Mouse (Mus musculus): ENCODE data around the gene Irf3. TPM values are rescaled to one million over a fixed set of nuclear protein-coding genes. Genes with fewer than 3 reads are reported as not detected.
A peak's percentile ranks its signal among the peaks of the same experiment; 100 is the strongest.

The Irf3 gene
- polyA plus RNA-seq, 2 experiments, result 32.1 to 41.0 TPM

DNA sequence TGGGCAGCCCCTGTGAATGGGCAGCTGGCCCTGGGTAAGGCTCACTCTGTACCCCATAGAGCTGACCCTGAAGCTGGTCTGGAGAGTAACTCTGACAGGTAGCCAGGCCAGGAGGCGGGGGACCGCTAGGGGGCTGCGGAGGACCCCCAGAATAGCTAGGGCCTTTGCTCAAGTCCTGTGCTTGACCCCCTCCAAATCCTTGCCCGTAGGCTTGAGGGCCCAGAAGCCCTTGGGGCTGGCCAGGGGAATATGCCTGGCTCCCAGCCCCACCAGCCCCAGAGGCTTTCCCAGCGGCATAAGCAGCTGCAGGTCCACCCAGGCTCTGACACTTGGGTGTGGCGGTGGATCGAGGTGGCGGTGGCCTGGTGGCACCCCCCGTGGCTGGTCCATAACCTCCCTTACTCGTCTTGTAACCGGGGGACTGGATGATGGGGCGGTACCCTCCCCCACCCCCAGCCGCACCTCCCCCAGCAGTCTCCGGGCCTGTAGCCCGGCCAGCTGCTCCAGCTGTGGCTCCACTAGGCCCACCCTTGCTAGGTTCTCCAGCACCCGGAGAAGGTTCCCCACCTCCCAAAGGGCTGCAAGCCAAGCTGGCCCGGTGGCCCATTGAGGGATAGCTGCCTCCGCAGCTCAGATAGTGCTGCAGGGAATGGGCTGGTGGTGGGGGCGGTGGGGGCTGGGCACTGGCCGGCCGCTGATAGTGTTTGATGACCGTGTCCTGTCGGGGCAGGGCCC lies 51.6 kb downstream of the Irf3 start:
- H3K4me1 ChIP-seq (replicated peaks; ENCODE audit: control insufficient read depth in 2 of 2, insufficient read depth in 2 of 2, low read length in 1 of 2), result peaks cover 9 to 14% of the 10 kb centered on the region in 2 experiments
- DNase-seq (ENCODE audit: low read depth in 3 of 3, low spot score in 3 of 3) (no peak), ATAC-seq (ENCODE audit: insufficient read depth) (no peak)
- H3K9ac ChIP-seq (replicated peaks), result no peak overlapping the region
- no peak overlapping the region for H3K4me2 ChIP-seq (ENCODE audit: low read depth)
- no peak overlapping the region for H3K27ac ChIP-seq
- no peak for TF ChIP-seq EP300 (IDR thresholded peaks at IDR 0.05; ENCODE audit: low read depth)
- TF ChIP-seq CTCF (IDR thresholded peaks at IDR 0.05; ENCODE audit: low read depth), result no peak
- H3K4me3 ChIP-seq (ENCODE audit: insufficient read depth in 1 of 2, low read depth in 2 of 2, low read length in 2 of 2), result no peak overlapping the region
- no peaks in the 10 kb centered on the region for H3K9me3 ChIP-seq (ENCODE audit: control insufficient read depth, low read length)
- peaks cover 16% of the 10 kb centered on the region for H3K36me3 ChIP-seq (replicated peaks; ENCODE audit: control insufficient read depth, insufficient read depth, low read depth)
- no peaks in the 10 kb centered on the region for H3K27me3 ChIP-seq (ENCODE audit: control insufficient read depth, insufficient read depth, low read length)
- 82% methylated on average over 23 of the region's 23 CpGs for WGBS (ENCODE audit: insufficient replicate concordance)

- TF ChIP-seq EP300 (IDR thresholded peaks at IDR 0.05; ENCODE audit: low read depth) (no peak), CTCF (IDR thresholded peaks at IDR 0.05; ENCODE audit: low read depth) (no peak)
These were observed 53.6 kb downstream of the Irf3 start for GRCm38 (mm10) chr7:45050945-45051600.

DNA sequence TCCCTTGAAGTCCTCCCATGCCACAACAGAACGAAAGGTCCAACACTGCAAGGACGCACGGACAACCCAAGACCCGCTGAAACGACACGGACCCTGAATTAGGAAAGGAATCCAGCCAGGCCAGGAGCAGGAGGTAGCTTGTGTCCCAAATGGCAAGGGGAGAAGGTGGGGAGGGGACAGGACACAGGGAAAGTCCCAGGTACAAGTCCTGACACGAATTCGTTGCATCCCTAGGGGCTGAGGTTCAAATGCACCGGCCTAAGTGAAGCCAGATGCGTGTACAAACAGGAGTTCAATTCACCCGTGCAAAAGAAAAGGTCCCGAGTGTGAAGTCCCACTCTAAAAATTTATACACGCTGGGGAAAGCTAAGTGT lies 54.1 kb downstream of the Irf3 start:
- TF ChIP-seq CTCF (IDR thresholded peaks at IDR 0.05; ENCODE audit: low read depth) (no peak), EP300 (IDR thresholded peaks at IDR 0.05; ENCODE audit: low read depth) (no peak)
- Histone ChIP-seq H3K27ac (no peak overlapping the region; the same call in 1 of the 2 replicates), H3K27me3 (ENCODE audit: control insufficient read depth, insufficient read depth, low read length) (no peaks in the 10 kb centered on the region), H3K9ac (replicated peaks) (peak overlapping the region; percentile 74), H3K9me3 (ENCODE audit: control insufficient read depth, low read length) (no peaks in the 10 kb centered on the region), H3K4me1 (replicated peaks; ENCODE audit: control insufficient read depth in 2 of 2, insufficient read depth in 2 of 2, low read length in 1 of 2) (peaks cover 14% of the 10 kb centered on the region in 2 experiments), H3K4me3 (ENCODE audit: insufficient read depth in 1 of 2, low read depth in 2 of 2, low read length in 2 of 2) (peak overlapping the region; percentile 65 to 68), H3K36me3 (replicated peaks; ENCODE audit: control insufficient read depth, insufficient read depth, low read depth) (peaks cover 12% of the 10 kb centered on the region), H3K4me2 (ENCODE audit: low read depth) (peak overlapping the region; percentile 84)
- no peak for DNase-seq (ENCODE audit: low read depth in 3 of 3, low spot score in 3 of 3)
- WGBS (ENCODE audit: insufficient replicate concordance), result 14% methylated on average over 13 of the region's 13 CpGs
- ATAC-seq (ENCODE audit: insufficient read depth), result no peak

More at GRCm38 (mm10) chr7:45050945-45051600, 53.6 kb downstream of the Irf3 start:
- Histone ChIP-seq H3K4me3 (ENCODE audit: insufficient read depth in 1 of 2, low read depth in 2 of 2, low read length in 2 of 2) (peak overlapping the region; percentile 65 to 68), H3K4me1 (replicated peaks; ENCODE audit: control insufficient read depth in 2 of 2, insufficient read depth in 2 of 2, low read length in 1 of 2) (peaks cover 14% of the 10 kb centered on the region in 2 experiments), H3K4me2 (ENCODE audit: low read depth) (peak overlapping the region; percentile 84), H3K9ac (replicated peaks) (no peak overlapping the region), H3K27me3 (ENCODE audit: control insufficient read depth, insufficient read depth, low read length) (no peaks in the 10 kb centered on the region), H3K9me3 (ENCODE audit: control insufficient read depth, low read length) (no peaks in the 10 kb centered on the region), H3K27ac (no peak overlapping the region), H3K36me3 (replicated peaks; ENCODE audit: control insufficient read depth, insufficient read depth, low read depth) (peaks cover 12% of the 10 kb centered on the region)
- WGBS (ENCODE audit: insufficient replicate concordance), result 22% methylated on average over 16 of the region's 16 CpGs
- DNase-seq (ENCODE audit: low read depth in 3 of 3, low spot score in 3 of 3) (peak; percentile 52 to 63 (median 61)), ATAC-seq (ENCODE audit: insufficient read depth) (no peak)

Small RNAs within 50 kb of the gene (microRNA-seq; reads per million reads assigned to microRNA genes)
- not detected for gene Mir7054

Other genes starting within 250 kb of the Irf3 start
Only the 30 nearest of the 37 such genes appear.
- 44.8 and 50.2 TPM in 2 replicates for gene Nup62, start 181.6 kb upstream of the Irf3 start, polyA plus RNA-seq (2012; rRNA removed)
- gene Nup62, start 181.6 kb upstream of the Irf3 start, polyA plus RNA-seq (2014; fragmentation: Nextera tagmentation; extraction: Ambion mirVana), result 31.5 and 32.8 TPM in 2 replicates
- gene Il4i1, start 181.3 kb upstream of the Irf3 start, polyA plus RNA-seq (2012; rRNA removed), result 0.36 and 0.40 TPM in 2 replicates
- 0.22 and 0.52 TPM in 2 replicates for gene Il4i1, start 181.3 kb upstream of the Irf3 start, polyA plus RNA-seq (2014; fragmentation: Nextera tagmentation; extraction: Ambion mirVana)
- 33.8 and 36.4 TPM in 2 replicates for gene Atf5, start 181.0 kb upstream of the Irf3 start, polyA plus RNA-seq (2012; rRNA removed)
- gene Atf5, start 181.0 kb upstream of the Irf3 start, polyA plus RNA-seq (2014; fragmentation: Nextera tagmentation; extraction: Ambion mirVana), result 2.5 TPM in 2 replicates
- gene Akt1s1, start 148.7 kb upstream of the Irf3 start, polyA plus RNA-seq (2012; rRNA removed), result 25.8 and 36.4 TPM in 2 replicates
- 10.0 and 10.6 TPM in 2 replicates for gene Akt1s1, start 148.7 kb upstream of the Irf3 start, polyA plus RNA-seq (2014; fragmentation: Nextera tagmentation; extraction: Ambion mirVana)
- 12.9 and 16.2 TPM in 2 replicates for gene Tbc1d17, start 148.6 kb upstream of the Irf3 start, polyA plus RNA-seq (2012; rRNA removed)
- 18.3 and 20.2 TPM in 2 replicates for gene Tbc1d17, start 148.6 kb upstream of the Irf3 start, polyA plus RNA-seq (2014; fragmentation: Nextera tagmentation; extraction: Ambion mirVana)
- 12.7 and 14.3 TPM in 2 replicates for gene Pnkp, start 140.5 kb upstream of the Irf3 start, polyA plus RNA-seq (2012; rRNA removed)
- gene Pnkp, start 140.5 kb upstream of the Irf3 start, polyA plus RNA-seq (2014; fragmentation: Nextera tagmentation; extraction: Ambion mirVana), result 15.6 and 17.0 TPM in 2 replicates
- gene Ptov1, start 127.9 kb upstream of the Irf3 start, polyA plus RNA-seq (2012; rRNA removed), result 47.3 and 54.1 TPM in 2 replicates
- gene Ptov1, start 127.9 kb upstream of the Irf3 start, polyA plus RNA-seq (2014; fragmentation: Nextera tagmentation; extraction: Ambion mirVana), result 35.0 and 42.1 TPM in 2 replicates
- gene Med25, start 104.9 kb upstream of the Irf3 start, polyA plus RNA-seq (2012; rRNA removed), result 29.3 and 35.1 TPM in 2 replicates
- 24.2 and 27.1 TPM in 2 replicates for gene Med25, start 104.9 kb upstream of the Irf3 start, polyA plus RNA-seq (2014; fragmentation: Nextera tagmentation; extraction: Ambion mirVana)
- 5.9 and 6.5 TPM in 2 replicates for gene Fuz, start 101.6 kb upstream of the Irf3 start, polyA plus RNA-seq (2012; rRNA removed)
- gene Fuz, start 101.6 kb upstream of the Irf3 start, polyA plus RNA-seq (2014; fragmentation: Nextera tagmentation; extraction: Ambion mirVana), result 5.0 and 5.5 TPM in 2 replicates
- 62.2 and 67.6 TPM in 2 replicates for gene Ap2a1, start 68.2 kb upstream of the Irf3 start, polyA plus RNA-seq (2012; rRNA removed)
- 69.6 and 74.2 TPM in 2 replicates for gene Ap2a1, start 68.2 kb upstream of the Irf3 start, polyA plus RNA-seq (2014; fragmentation: Nextera tagmentation; extraction: Ambion mirVana)
- gene Tsks, start 54.4 kb upstream of the Irf3 start, polyA plus RNA-seq (2012; rRNA removed), result 0.07 and 0.22 TPM in 2 replicates
- gene Tsks, start 54.4 kb upstream of the Irf3 start, polyA plus RNA-seq (2014; fragmentation: Nextera tagmentation; extraction: Ambion mirVana), result 0.05 TPM in 1 of 2 replicates, not detected in the other
- gene Cpt1c, start 22.8 kb upstream of the Irf3 start, polyA plus RNA-seq (2012; rRNA removed), result 2.5 and 3.0 TPM in 2 replicates
- gene Cpt1c, start 22.8 kb upstream of the Irf3 start, polyA plus RNA-seq (2014; fragmentation: Nextera tagmentation; extraction: Ambion mirVana), result 0.80 and 1.3 TPM in 2 replicates
- gene Prmt1, start 11.1 kb upstream of the Irf3 start, polyA plus RNA-seq (2012; rRNA removed), result 168 and 174 TPM in 2 replicates
- gene Prmt1, start 11.1 kb upstream of the Irf3 start, polyA plus RNA-seq (2014; fragmentation: Nextera tagmentation; extraction: Ambion mirVana), result 50.4 and 51.2 TPM in 2 replicates
- gene Bcl2l12, start 1.1 kb downstream of the Irf3 start, polyA plus RNA-seq (2012; rRNA removed), result 11.4 and 14.4 TPM in 2 replicates
- 11.7 and 11.9 TPM in 2 replicates for gene Bcl2l12, start 1.1 kb downstream of the Irf3 start, polyA plus RNA-seq (2014; fragmentation: Nextera tagmentation; extraction: Ambion mirVana)
- 16.2 and 16.9 TPM in 2 replicates for gene Scaf1, start 18.7 kb downstream of the Irf3 start, polyA plus RNA-seq (2012; rRNA removed)
- 11.0 and 14.5 TPM in 2 replicates for gene Scaf1, start 18.7 kb downstream of the Irf3 start, polyA plus RNA-seq (2014; fragmentation: Nextera tagmentation; extraction: Ambion mirVana)
- gene Rras, start 20.3 kb downstream of the Irf3 start, polyA plus RNA-seq (2012; rRNA removed), result 16.3 and 19.7 TPM in 2 replicates
- gene Rras, start 20.3 kb downstream of the Irf3 start, polyA plus RNA-seq (2014; fragmentation: Nextera tagmentation; extraction: Ambion mirVana), result 15.4 and 20.6 TPM in 2 replicates
- 1.8 and 2.6 TPM in 2 replicates for gene Prr12, start 55.2 kb downstream of the Irf3 start, polyA plus RNA-seq (2012; rRNA removed)
- 1.9 and 2.2 TPM in 2 replicates for gene Prr12, start 55.2 kb downstream of the Irf3 start, polyA plus RNA-seq (2014; fragmentation: Nextera tagmentation; extraction: Ambion mirVana)
- 24.5 and 26.4 TPM in 2 replicates for gene Nosip, start 64.8 kb downstream of the Irf3 start, polyA plus RNA-seq (2012; rRNA removed)
- 23.1 and 27.4 TPM in 2 replicates for gene Nosip, start 64.8 kb downstream of the Irf3 start, polyA plus RNA-seq (2014; fragmentation: Nextera tagmentation; extraction: Ambion mirVana)
- 8.5 and 10.1 TPM in 2 replicates for gene Prrg2, start 65.0 kb downstream of the Irf3 start, polyA plus RNA-seq (2012; rRNA removed)
- 6.2 and 7.3 TPM in 2 replicates for gene Prrg2, start 65.0 kb downstream of the Irf3 start, polyA plus RNA-seq (2014; fragmentation: Nextera tagmentation; extraction: Ambion mirVana)
- 20.1 and 20.6 TPM in 2 replicates for gene Rcn3, start 94.6 kb downstream of the Irf3 start, polyA plus RNA-seq (2012; rRNA removed)
- gene Rcn3, start 94.6 kb downstream of the Irf3 start, polyA plus RNA-seq (2014; fragmentation: Nextera tagmentation; extraction: Ambion mirVana), result 19.2 and 21.5 TPM in 2 replicates
- gene Fcgrt, start 106.2 kb downstream of the Irf3 start, polyA plus RNA-seq (2012; rRNA removed), result 14.9 and 16.3 TPM in 2 replicates
- gene Fcgrt, start 106.2 kb downstream of the Irf3 start, polyA plus RNA-seq (2014; fragmentation: Nextera tagmentation; extraction: Ambion mirVana), result 35.5 and 35.6 TPM in 2 replicates
- gene Rps11, start 126.8 kb downstream of the Irf3 start, polyA plus RNA-seq (2012; rRNA removed), result 309 and 366 TPM in 2 replicates
- gene Rps11, start 126.8 kb downstream of the Irf3 start, polyA plus RNA-seq (2014; fragmentation: Nextera tagmentation; extraction: Ambion mirVana), result 989 and 1,016 TPM in 2 replicates
- 534 and 909 TPM in 2 replicates for gene Rpl13a, start 131.1 kb downstream of the Irf3 start, polyA plus RNA-seq (2012; rRNA removed)
- 992 and 1,027 TPM in 2 replicates for gene Rpl13a, start 131.1 kb downstream of the Irf3 start, polyA plus RNA-seq (2014; fragmentation: Nextera tagmentation; extraction: Ambion mirVana)
- 0.03 TPM in 1 of 2 replicates, not detected in the other for gene Gm45713, start 138.6 kb downstream of the Irf3 start, polyA plus RNA-seq (2012; rRNA removed)
- gene Gm45713, start 138.6 kb downstream of the Irf3 start, polyA plus RNA-seq (2014; fragmentation: Nextera tagmentation; extraction: Ambion mirVana), result 0.15 and 0.63 TPM in 2 replicates
- 12.1 and 13.4 TPM in 2 replicates for gene Flt3l, start 138.8 kb downstream of the Irf3 start, polyA plus RNA-seq (2012; rRNA removed)
- gene Flt3l, start 138.8 kb downstream of the Irf3 start, polyA plus RNA-seq (2014; fragmentation: Nextera tagmentation; extraction: Ambion mirVana), result 3.9 and 5.5 TPM in 2 replicates
- gene Pih1d1, start 156.7 kb downstream of the Irf3 start, polyA plus RNA-seq (2012; rRNA removed), result 38.3 and 43.3 TPM in 2 replicates
- 44.3 and 45.8 TPM in 2 replicates for gene Pih1d1, start 156.7 kb downstream of the Irf3 start, polyA plus RNA-seq (2014; fragmentation: Nextera tagmentation; extraction: Ambion mirVana)
- 17.9 and 19.8 TPM in 2 replicates for gene Aldh16a1, start 156.9 kb downstream of the Irf3 start, polyA plus RNA-seq (2012; rRNA removed)
- gene Aldh16a1, start 156.9 kb downstream of the Irf3 start, polyA plus RNA-seq (2014; fragmentation: Nextera tagmentation; extraction: Ambion mirVana), result 20.9 and 23.1 TPM in 2 replicates
- gene Slc17a7, start 166.3 kb downstream of the Irf3 start, polyA plus RNA-seq (2012; rRNA removed), result 0.01 TPM in 2 replicates
- not detected in 2 replicates for gene Slc17a7, start 166.3 kb downstream of the Irf3 start, polyA plus RNA-seq (2014; fragmentation: Nextera tagmentation; extraction: Ambion mirVana)
- 0.02 TPM in 1 of 2 replicates, not detected in the other for gene Gfy, start 181.9 kb downstream of the Irf3 start, polyA plus RNA-seq (2012; rRNA removed)
- gene Gfy, start 181.9 kb downstream of the Irf3 start, polyA plus RNA-seq (2014; fragmentation: Nextera tagmentation; extraction: Ambion mirVana), result not detected in 2 replicates
- gene Pth2, start 183.3 kb downstream of the Irf3 start, polyA plus RNA-seq (2012; rRNA removed), result not detected in 2 replicates
- not detected in 2 replicates for gene Pth2, start 183.3 kb downstream of the Irf3 start, polyA plus RNA-seq (2014; fragmentation: Nextera tagmentation; extraction: Ambion mirVana)

All from liver, embryonic 14.5 days (tissue).